Mouse (Mus musculus) adrenal gland, adult (tissue): ENCODE results near the gene Spice1.

Experiments
- DNase-seq, 2 experiments: peaks; one replicate each; pipeline ENCODE4 v3.0.0; 2022 to 2023; ENCODE audit warnings: low spot score in 1 of 2; ENCODE audit not compliant: inconsistent age in 2 of 2

Gene Spice1

DNA sequence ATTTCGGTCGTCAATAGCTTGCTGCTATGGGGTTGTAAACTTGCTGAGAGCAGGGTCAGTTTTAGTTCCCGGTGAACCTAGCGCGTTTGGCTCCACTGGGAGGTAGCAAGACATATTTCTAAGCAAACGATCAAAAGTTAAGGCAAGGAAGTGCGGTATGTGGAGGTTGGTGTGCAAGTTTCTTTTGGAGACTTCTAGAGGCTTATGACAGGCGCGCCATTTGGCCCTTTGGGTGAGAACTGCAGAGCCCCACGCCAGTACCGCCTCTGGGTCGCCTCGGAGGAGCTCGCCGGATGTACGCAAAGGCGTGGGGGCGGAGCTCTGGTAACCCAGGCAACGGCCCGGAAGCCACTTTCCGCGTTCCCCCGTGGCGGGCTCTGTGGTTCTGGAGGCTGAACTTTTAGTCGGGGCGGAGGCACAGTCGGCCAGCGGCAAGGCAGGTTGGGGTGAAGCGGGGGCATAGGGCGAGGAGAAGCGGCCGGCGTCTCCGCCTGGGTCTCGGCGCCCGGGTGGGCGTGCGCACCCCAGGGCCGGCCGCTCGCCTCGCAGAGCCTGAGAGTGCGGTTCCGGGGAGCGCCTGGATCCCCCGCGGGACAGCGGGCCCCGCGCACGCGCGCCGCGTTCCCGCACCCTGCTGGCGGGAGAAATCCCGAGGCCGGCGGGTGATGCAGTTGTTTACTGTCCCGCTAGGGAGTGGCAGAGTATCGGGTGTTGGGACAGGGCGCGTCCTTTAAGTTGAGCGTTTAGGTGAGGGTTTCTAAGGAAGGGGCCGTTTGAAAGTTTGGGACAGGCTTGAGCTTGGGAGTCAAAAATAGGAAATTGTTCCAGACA is at the start of gene Spice1:
Gene Spice1, plus strand, starts transcription at position 51 of the 831 bp plus-strand sequence.
- DNase-seq = peak; percentile 95 to 98

DNA sequence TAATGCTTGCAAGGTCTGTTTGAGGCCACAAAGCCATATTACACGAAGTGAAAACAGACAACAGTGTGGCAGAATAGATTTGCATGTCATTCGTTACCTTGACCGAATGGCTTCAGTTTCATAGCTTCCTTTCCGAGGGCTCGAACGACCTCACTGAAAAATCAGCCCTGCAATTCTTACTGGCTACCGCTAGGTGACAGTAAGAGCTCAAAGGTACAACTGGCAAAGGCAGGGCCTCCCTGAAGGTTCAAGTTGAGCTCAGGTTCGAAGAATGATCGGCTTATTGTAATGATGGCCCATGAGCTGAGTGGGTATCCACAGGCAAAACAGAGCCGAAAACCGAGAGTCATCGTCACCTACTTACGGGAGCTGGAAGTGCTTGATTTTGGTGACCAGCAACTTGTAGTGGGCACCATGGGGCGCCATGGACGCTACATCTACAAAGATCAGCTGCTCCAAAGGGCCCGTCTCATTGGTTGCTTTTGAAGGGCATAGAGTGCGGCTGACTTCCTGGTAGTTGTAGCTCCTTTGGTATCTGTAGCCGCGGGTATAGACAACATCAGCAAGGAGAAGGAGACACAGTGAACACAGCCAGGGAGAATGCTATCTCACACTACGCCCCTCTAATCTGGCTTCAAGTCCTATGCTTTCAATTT is 47.4 kb upstream of the Spice1 start:
- no peak for DNase-seq

DNA sequence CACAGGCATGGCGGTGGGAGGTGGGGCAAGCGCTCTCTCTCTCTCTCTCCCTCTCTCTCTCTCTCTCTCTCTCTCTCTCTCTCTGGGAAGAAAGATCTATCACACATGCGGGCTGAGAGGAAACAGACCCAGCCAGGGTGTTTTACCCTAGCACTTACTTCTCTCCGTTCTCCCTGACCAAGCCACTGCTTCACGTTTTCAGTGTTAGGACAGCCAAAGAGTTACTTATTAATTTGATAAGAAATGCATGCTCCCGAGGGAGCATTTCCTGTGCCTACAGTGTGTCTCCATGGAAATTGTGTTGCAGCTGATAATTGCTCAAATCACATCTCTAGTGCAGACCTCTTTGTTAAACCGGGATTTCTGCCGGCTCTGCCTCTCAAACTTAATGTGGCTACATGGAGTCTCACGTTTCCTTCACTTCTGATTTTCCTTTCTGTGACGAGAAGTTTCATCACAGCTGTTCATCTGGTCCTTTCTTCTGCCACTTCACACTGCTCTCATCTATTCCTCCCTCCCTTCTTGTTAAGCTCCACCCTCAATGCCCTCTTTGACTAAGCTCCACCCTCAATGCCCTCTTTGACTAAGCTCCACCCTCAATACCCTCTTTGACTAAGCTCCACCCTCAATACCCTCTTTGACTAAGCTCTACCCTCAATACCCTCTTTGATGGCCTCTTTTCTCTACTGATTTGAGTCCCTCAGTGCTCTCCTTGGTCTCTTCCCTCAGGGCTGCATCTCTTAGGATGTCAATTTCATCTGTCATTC is 44.6 kb upstream of the Spice1 start:
- no peak for DNase-seq

DNA sequence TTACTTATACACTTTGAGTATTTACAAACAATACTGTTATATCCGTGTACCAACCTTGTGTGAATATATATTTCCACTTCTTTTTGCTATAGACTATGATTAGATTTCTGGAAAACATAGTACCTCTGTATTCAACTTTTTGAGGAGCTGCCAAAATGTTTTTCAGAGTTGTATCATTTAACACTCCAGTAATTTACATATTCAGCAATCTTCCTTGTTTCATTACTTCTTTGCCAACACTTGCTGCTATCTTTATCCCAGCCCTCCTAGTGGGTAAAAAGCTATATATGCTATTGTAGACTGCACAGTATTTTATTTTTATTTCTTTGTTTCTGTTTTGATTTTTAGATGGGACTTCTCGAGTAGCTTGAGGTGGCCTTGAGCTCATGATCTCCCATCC is 43.1 kb upstream of the Spice1 start:
- DNase-seq = no peak

DNA sequence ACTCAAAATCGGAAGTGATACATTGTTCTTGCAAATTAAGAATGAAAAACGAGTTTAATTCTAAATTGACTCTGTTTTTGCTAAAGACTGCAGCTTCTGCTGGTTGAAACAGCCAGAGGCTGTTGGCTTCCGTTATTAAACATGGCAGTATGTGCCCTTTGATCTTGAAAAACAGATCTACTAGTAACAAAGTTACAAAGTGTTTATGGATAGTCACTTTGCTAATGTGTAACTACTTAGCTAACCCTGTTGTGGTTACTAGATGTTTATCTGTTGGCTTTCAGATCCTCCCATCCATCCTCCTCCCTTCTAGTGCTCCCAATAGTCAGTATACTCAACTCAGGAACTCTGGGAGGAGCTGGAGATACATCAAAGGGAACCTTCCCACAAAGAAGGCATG is 41.3 kb upstream of the Spice1 start:
- DNase-seq = no peak

DNA sequence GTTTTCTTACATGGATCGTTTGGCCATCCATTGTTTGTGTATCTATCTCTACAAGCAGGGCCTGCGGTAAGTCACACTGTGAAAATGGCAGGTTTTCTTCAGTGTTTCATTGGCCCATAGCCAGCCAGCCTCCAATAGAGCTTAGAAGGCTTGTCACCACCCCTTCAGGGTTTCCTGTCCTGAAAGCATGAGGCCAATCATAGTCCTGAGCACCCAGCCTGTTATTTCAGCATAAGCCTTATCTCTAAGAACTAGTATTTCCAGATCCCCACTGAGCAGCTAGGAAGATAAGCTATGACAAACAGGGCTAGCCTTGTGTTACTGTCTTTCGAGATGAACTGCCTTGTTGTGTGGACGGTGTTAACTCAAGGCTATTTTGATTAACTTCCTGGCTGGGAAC is 33.5 kb upstream of the Spice1 start:
- no peak for DNase-seq

DNA sequence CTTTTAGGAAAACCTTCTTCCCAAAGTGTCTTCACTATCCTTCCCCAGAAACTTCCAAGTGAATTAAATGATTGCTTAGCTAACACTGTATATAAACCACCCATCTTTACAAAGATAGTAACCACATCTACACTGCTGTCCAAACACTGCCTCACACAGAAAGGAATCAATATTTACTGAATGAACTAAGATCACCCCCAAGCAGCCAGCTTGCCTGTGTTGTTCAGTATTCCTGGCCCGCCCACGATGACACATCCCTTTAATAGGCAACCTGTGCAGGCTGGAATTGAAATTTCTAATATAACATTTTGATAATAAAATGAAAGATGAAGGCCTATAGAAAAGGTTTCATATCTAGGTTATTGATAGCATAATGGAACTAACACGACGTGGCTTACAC is 30.6 kb upstream of the Spice1 start:
- DNase-seq = no peak

DNA sequence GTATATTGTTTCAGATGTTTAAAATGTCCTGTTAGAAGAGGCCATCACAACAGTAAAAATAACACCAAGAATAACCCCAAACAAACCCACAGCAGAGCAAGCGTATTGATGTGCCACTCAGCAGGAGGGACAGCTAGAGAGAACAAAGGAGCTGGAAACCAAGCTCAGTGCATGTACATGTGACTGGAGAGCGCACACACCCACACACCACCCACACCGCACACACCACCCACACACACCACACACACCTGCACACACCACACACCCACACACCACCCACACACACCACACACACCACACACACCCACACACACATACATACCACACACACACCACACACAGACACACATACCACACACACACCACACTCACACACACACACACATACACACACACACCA is 26.7 kb upstream of the Spice1 start:
- DNase-seq = no peak

DNA sequence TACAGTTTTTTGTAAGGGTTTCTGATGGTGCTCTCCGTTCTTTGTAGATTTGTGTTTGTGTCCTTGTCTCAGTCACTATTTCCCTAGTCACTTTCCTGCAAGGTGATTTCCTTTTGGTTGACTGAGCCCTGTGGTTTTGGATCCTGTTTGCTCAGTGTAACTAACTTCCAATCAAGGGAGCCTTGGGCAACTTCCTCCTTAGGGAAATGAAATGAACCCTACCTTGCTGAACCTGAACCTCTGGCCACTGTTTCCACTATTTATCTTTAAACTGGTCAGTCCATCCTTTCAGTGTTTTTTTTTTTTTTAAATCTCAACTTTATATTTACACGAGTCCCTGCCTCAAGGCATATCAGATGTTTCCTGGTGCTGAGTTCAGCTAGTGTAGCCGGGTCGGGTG is 18.3 kb upstream of the Spice1 start:
- DNase-seq = no peak

DNA sequence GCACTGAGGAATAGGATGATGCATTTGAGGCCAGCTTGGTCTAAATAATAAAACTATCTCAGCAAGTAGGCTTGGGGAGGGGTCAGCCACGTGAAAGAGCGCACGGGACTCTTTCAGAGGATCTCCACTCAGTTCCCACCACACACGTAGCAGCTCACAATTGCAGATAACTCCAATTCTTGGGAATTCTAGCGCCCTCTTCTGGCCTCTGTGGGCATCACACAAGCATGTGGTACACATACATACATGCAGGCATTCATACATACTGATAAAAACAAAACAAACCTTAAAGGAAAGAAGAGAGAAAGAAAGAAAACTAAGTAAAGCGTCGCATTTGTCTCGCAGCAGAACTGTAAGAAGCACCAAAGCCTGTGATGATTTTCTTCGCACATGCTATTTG is 16.3 kb upstream of the Spice1 start:
- DNase-seq = no peak

DNA sequence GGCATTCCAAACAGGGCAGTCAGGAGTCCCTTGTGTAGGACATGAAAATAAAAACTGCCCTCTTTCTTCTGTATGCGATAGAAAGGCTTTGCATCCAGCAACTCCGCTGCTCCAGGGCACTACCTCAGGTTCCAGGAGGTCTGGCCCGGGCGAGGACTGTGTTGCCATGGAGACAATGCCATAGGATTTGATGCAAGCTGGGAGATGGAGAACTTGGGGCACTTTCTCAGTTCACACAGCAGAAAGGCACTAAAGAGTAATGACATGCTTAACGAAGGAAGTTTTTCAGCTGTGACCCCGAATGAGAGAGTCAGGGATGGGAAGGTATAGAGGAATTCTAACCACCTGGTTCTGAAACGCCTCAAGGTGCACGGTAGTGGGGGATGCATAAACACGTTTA is 15.8 kb upstream of the Spice1 start:
- no peak for DNase-seq

DNA sequence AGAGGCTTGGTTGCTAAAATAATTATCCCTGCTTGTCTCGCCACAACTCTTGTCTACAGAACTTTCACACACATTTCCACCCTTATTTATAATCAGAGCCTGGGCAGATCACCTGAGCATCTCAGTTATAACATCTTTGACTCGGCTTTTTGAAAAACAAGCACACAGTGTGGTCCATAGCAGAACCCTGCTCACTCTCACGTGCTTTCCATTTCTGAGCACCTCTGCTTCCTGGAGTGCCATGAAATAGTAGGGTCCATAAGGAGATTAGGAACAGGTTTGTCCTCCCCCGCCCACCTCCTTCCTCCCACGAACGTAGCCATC is 15.3 kb upstream of the Spice1 start:
- DNase-seq = no peak

DNA sequence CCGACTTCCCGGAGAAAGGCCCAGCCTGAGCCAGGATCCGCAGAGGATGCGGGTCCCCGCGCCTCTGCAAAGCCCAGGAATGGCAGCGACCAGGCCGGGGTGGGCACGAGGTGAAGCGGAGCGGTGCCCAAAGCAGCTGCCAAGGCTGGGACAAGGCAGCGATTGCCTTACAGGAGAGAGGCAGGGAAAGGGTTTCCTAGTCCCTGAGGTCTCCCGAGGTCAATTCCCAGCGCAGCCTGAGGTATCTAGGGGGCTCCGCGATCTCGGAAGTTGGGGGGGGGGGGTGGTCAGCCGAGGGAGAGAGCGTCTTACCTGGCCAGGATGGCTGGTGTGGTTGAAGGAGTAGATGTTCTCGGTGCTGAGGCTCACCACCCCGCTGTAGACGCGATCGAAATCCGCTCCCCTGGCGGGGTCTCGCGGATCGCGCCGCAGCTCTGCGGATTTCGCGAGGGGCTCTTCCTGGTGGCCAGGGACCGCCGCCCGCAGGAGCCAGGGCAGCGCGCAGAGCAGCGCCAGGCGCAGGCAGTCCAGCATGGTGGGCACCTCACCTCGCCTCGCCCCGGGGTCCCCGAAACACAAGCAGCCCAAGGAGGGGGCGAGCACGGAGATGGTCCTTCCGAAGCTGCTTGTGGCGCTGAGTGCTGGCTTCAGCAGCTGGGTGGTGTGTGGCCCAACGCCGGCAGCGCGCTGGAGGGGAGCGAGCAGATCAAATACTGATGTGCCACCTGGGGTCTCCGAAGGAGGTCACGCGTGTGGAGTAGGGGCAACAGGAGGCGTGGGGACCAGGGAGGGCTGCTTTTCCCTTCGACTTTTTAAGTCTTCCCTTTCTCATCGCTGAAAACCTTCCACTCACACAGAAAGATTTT is 14.7 kb upstream of the Spice1 start:
- peak; percentile 39 to 72 for DNase-seq

DNA sequence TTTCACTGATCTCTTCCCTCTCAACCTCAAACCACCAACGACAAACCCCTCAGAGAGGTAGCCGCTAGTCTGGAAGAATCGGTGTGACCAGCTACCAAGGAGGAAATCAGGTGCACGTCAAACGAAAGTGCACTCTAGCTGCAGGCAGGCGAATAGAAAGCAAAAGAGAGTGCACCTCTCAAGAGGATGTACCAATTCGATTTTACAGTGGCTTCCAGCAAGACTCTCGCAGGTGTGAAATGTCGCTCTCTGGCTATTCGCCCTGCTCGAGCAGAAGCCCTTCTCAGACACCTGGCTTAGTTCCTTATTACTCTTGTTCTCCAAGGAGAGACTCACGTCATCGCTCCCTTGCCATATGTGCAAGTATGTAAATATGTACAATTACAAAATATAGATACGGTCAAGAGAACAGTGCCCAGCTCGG is 14.0 kb upstream of the Spice1 start, which contains the start of gene Sidt1:
Gene Sidt1, minus strand, starts transcription at position 336 of the 424 bp plus-strand sequence.
- peak in 1 of 2 experiments; percentile 70 for DNase-seq

DNA sequence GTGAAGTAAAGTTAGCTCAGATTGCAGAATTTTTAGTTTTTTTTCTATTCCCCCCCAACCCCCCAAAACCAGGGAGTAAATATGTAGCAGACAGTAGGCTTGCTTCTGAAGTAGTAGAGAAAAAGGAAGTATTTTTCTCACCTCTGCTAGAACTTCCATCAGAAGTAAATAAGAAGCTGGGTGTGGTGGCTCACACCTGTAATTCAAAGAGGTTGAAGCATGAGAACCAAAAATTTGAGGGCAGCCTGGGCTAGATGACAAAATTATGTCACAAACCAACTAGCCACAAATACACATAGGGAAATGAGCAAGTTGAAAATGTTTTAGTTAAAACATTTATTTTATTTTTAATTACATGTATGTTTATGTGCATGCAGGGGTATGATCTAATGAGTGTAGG is 9.4 kb upstream of the Spice1 start:
- no peak for DNase-seq

DNA sequence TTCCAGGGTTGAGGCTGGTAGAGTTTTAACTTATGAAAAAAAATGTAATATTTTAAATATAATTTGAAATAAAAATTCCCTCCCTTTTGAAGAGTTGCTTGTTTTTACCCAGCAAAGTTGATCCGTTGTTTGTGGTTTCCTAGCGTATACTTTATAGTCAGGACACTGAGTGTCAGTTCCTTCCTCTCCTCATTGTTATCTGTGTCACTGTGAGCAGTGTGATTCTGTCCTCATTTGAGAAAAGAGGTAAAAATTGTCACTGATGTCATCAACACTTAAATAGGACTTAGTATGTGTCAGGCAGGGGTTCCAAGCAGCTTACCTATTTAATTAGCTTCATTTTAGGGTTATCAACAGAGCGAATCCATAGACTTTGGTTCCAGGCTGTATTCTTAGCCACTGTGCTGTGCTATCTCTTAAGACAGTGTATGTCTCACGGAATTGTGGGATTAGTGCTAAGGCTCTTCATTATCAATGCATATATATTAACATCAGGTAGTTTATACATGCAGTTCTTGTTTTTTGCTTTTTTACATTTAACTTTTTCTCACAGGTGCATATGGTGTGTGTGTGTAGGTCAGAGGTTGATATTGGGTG is 3.0 kb downstream of the Spice1 start:
- no peak for DNase-seq

DNA sequence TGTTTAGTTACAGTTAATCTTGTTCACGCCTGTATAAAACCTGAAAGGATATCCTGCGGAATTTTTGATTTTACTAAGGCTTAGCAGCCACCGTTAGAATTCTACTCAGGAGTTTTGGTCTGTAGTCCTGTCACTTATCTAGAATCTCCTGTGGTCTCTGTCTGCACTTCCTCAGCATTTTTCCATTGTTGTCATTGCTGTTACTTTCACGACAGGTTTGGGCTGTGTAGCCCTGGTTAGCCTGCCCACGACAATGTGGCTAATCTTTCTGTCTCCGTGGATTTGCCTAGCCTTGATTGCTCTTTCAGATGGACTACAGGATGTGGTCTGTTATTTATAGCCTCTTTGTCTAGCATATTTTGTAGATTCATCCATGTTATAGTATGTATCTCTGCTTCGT is 9.4 kb downstream of the Spice1 start:
- no peak for DNase-seq

DNA sequence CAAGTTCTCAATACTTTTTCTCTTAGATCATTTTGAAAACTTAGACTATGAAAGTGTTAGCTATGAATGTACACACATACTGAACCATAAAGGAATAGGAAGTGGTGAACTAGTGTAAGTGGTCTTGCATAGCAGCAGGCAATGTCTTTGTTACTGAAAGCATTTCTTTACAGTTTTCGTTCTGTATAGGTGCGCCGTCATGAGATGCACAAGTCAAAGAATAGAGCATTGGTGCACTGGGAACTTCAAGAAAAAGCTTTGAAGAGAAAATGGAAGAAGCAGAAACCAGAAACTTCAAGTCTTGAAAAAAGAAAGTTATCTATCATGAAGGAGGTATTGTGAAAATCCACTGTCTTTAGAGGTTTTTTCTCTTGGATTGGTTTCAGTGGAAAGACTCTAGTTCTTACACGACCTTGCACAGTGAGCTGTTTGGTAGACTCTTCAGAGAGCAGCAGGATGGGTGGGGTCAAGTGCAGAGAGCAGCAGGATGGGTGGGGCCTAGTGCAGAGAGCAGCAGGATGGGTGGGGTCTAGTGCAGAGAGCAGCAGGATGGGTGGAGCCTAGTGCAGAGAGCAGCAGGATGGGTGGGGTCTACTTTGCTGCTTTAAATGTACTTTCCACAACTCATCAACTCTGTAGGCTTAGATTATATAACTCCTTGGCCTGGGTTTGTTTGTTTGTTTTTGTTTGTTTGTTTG is 10.8 kb downstream of the Spice1 start:
- DNase-seq = peak; percentile 26 to 50

DNA sequence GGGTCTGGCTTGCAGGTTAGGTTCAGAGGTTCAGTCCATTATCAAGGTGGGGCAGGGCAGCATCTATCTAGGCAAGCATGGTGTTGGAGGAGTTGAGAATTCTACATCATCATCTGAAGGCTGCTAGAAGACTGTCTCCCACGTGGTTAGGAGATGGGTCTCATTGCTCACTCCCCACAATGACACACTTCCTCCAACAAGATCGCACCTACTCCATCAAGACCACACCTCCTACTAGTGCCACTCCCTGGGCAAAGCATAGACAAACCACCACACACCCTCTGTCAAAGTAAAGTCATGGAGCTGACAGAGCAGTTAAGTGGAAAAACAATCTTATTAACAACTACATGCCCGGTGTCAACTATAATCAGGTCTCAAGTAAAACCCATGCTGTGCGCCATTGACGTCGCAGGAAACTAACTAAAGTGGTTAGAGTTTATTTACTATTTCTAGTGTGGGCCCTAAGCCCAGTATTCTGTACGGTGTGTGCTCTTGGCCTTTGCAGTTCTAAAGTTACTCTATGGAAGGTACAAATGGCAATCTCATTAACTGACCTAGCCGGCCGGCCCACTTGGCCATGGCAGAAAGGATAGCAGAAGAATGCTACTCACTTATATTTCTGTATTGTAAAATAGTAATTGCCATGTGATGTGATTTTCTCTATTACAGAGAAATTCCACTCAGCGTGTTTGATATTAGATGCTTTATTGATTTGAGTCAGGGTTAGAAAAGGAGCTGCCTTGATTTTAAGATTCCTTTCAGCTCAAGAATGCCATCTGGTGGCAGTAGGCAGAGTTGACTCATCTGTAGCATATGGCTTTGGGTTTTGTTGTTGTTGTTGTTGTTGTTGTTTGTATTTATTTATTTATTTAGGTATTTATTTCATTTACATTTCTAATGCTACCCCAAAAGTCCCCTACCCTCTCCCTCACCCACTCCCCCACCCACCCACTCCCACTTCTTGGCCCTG is 15.3 kb downstream of the Spice1 start:
- DNase-seq = peak in 1 of 2 experiments; percentile 74
